Mouse (Mus musculus): ENCODE results near the gene Dmrta1. TPM values are rescaled to one million over a fixed set of nuclear protein-coding genes. Genes with fewer than 3 reads are reported as not detected.
"Not testable (repeated sequence)": the region's sequence is repeated elsewhere in the genome, so short reads cannot be mapped to it uniquely, and the experiment has no call there.

The Dmrta1 gene
- polyA plus RNA-seq, 1 experiment from 2014 or later, result 0.37 TPM

GRCm38 (mm10) chr4:89695589-89695988, 16.4 kb downstream of the Dmrta1 start:
- Histone ChIP-seq H3K4me3 (ENCODE audit: low read depth, low read length) (no peak overlapping the region), H3K27ac (ENCODE audit: low read depth, low read length) (no peak overlapping the region), H3K27me3 (ENCODE audit: control insufficient read depth, insufficient read depth, low read length) (no peaks in the 10 kb centered on the region), H3K4me2 (ENCODE audit: low read depth) (no peak overlapping the region), H3K36me3 (ENCODE audit: control insufficient read depth, insufficient read depth, low read length) (no peaks in the 10 kb centered on the region), H3K9ac (ENCODE audit: low read length) (no peak overlapping the region), H3K9me3 (ENCODE audit: control insufficient read depth, low read length) (no peaks in the 10 kb centered on the region), H3K4me1 (ENCODE audit: control insufficient read depth, insufficient read depth, low read length) (no peaks in the 10 kb centered on the region)
- ATAC-seq (ENCODE audit: insufficient read depth, low FRiP score, low TSS enrichment) (no peak), DNase-seq (ENCODE audit: low spot score) (no peak)
- WGBS, result 74% methylated on average over 5 of the region's 5 CpGs

- no peaks in the 10 kb centered on the region for H3K27me3 ChIP-seq (ENCODE audit: control insufficient read depth, insufficient read depth, low read length)
- H3K4me3 ChIP-seq (ENCODE audit: low read depth, low read length), result no peak overlapping the region
- no peaks in the 10 kb centered on the region for H3K4me1 ChIP-seq (ENCODE audit: control insufficient read depth, insufficient read depth, low read length)
- no peak overlapping the region for H3K27ac ChIP-seq (ENCODE audit: low read depth, low read length)
- H3K36me3 ChIP-seq (ENCODE audit: control insufficient read depth, insufficient read depth, low read length), result no peaks in the 10 kb centered on the region
- no peak overlapping the region for H3K9ac ChIP-seq (ENCODE audit: low read length)
- H3K4me2 ChIP-seq (ENCODE audit: low read depth), result no peak overlapping the region
- ATAC-seq (ENCODE audit: insufficient read depth, low FRiP score, low TSS enrichment) (no peak), DNase-seq (ENCODE audit: low spot score) (no peak)
- H3K9me3 ChIP-seq (ENCODE audit: control insufficient read depth, low read length), result no peaks in the 10 kb centered on the region
Measured at GRCm38 (mm10) chr4:89697951-89698350, 18.7 kb downstream of the Dmrta1 start.

DNA sequence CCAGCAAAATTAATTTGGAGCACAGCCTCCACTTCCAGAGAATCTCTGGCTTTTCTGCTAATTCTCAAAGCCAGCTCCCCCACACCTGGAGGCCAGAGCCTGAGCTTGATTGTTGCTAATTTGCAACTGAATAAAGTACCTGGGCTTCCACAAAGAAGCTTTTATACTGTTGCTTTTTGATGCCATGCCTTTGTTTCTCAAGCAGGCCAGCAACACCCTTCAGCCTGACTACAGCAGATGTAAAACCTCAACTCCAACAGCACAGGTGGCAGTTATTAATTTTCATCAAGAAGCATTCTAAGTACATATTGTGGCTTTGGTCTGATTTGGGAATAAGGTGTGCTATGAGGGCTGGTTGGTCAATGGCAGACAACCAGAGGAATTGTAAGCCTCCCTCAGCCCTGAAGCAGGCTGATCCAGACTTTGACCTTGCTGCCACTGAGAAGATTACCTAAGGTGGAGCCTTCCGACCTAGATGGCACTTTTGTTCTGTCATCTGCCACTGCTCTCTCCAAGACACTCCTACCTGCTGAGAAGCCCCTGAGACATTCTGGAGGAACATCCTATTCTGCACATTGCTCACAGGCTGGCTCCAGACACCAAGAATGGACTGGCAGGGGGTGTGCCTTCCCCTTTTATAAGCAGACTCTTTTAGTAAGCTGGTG, 44.4 kb downstream of the Dmrta1 start:
- not testable (repeated sequence) for ATAC-seq (ENCODE audit: insufficient read depth, low FRiP score, low TSS enrichment); H3K4me1 ChIP-seq (ENCODE audit: control insufficient read depth, insufficient read depth, low read length)
- 78% methylated on average over 1 of the region's 1 CpGs for WGBS

More for the DNA sequence above, 44.4 kb downstream of the Dmrta1 start:
- H3K27me3 ChIP-seq (ENCODE audit: control insufficient read depth, insufficient read depth, low read length); H3K9ac ChIP-seq (ENCODE audit: low read length); DNase-seq (ENCODE audit: low spot score); H3K4me3 ChIP-seq (ENCODE audit: low read depth, low read length); H3K9me3 ChIP-seq (ENCODE audit: control insufficient read depth, low read length); H3K36me3 ChIP-seq (ENCODE audit: control insufficient read depth, insufficient read depth, low read length); H3K4me2 ChIP-seq (ENCODE audit: low read depth); H3K27ac ChIP-seq (ENCODE audit: low read depth, low read length): not testable (repeated sequence)

Data from neural tube, embryonic 11.5 days (tissue).